Mouse (Mus musculus): ENCODE data around the gene Zfhx2. TPM values are rescaled to one million over a fixed set of nuclear protein-coding genes. Genes with fewer than 3 reads are reported as not detected.
A peak's percentile ranks its signal among the peaks of the same experiment; 100 is the strongest.

Gene Zfhx2
- polyA plus RNA-seq, 1 experiment from 2014 or later = 8.5 TPM

DNA sequence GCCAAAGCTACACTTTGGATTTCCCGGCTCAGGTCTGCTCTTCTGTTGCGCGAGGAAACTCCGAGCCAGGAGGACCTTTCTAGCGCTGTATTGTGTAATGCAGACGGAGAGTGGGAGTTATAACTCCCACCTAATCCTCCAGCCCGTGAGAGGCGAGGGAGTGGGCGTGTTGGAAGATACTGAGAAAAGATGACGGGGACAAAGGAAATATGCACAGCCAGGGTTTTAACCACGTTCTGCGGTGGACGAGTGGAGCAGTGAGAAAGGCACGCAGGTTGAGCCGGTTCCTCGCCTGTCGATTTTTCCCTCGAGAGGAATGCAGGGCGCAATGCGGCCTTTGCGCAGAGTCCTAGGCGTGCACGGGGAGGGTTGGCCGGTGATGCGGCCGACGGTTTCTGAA lies 77.5 kb downstream of the Zfhx2 start:
- peak; percentile 35 for ATAC-seq
- peaks cover 4% of the 10 kb centered on the region for H3K4me1 ChIP-seq (ENCODE audit: control insufficient read depth, insufficient read depth, low read length)
- peak overlapping the region; percentile 79 for H3K9ac ChIP-seq (ENCODE audit: low read length)
- H3K9me3 ChIP-seq (replicated peaks; ENCODE audit: control insufficient read depth, low read length) = no peaks in the 10 kb centered on the region
- H3K36me3 ChIP-seq (ENCODE audit: control insufficient read depth, insufficient read depth, low read length) = peaks cover 24% of the 10 kb centered on the region
- no peak for DNase-seq (ENCODE audit: low spot score)
- under 1% methylated on average over 27 of the region's 27 CpGs for WGBS
- peak overlapping the region; percentile 94 for H3K27ac ChIP-seq (ENCODE audit: low read depth, low read length)
- peak overlapping the region; percentile 61 for H3K4me2 ChIP-seq (ENCODE audit: low read length)
- peak overlapping the region; percentile 42 for H3K4me3 ChIP-seq (ENCODE audit: low read depth, low read length)
- H3K27me3 ChIP-seq (replicated peaks; ENCODE audit: control insufficient read depth, insufficient read depth, low read length) = no peaks in the 10 kb centered on the region

DNA sequence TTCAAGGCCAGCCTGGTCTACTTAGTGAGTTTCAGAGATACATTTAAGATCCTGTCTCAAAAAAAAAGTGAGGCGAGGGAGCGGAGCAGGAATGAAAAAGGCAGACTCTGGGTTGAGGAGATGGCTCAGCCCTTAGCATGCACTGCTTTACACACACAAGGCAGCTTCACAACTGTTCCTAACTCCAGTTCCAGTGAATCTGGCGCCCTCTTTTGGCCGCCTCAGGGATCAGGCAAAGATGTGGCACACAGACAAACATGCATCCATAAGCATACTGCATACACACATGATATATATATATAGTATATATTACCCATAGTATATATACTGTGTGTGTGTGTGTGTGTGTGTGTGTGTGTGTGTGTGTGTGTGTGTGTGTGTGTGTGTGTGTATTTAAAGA lies 81.0 kb downstream of the Zfhx2 start:
- Histone ChIP-seq H3K9me3 (replicated peaks; ENCODE audit: control insufficient read depth, low read length) (no peaks in the 10 kb centered on the region), H3K27ac (ENCODE audit: low read depth, low read length) (no peak overlapping the region), H3K4me3 (ENCODE audit: low read depth, low read length) (no peak overlapping the region), H3K9ac (ENCODE audit: low read length) (no peak overlapping the region), H3K4me1 (ENCODE audit: control insufficient read depth, insufficient read depth, low read length) (peaks cover 4% of the 10 kb centered on the region), H3K36me3 (ENCODE audit: control insufficient read depth, insufficient read depth, low read length) (no peaks in the 10 kb centered on the region), H3K27me3 (replicated peaks; ENCODE audit: control insufficient read depth, insufficient read depth, low read length) (no peaks in the 10 kb centered on the region), H3K4me2 (ENCODE audit: low read length) (no peak overlapping the region)
- WGBS = 61% methylated on average over 4 of the region's 4 CpGs
- ATAC-seq = no peak
- peak; percentile 42 for DNase-seq (ENCODE audit: low spot score)

Other genes with a start within 250 kb of the Zfhx2 start
- 9.3 and 11.7 TPM in 2 replicates for gene Homez, start 221.4 kb downstream of the Zfhx2 start, polyA plus RNA-seq (2014; fragmentation: Nextera tagmentation; extraction: Ambion mirVana)
- gene Ppp1r3e, start 214.8 kb downstream of the Zfhx2 start, polyA plus RNA-seq (2014; fragmentation: Nextera tagmentation; extraction: Ambion mirVana) = 2.5 TPM in 2 replicates
- 4.0 and 4.4 TPM in 2 replicates for gene Bcl2l2, start 208.9 kb downstream of the Zfhx2 start, polyA plus RNA-seq (2014; fragmentation: Nextera tagmentation; extraction: Ambion mirVana)
- not detected in 2 replicates for gene Gm20521, start 208.9 kb downstream of the Zfhx2 start, polyA plus RNA-seq (2014; fragmentation: Nextera tagmentation; extraction: Ambion mirVana)
- 133 and 140 TPM in 2 replicates for gene Pabpn1, start 199.8 kb downstream of the Zfhx2 start, polyA plus RNA-seq (2014; fragmentation: Nextera tagmentation; extraction: Ambion mirVana)
- 76.1 and 82.9 TPM in 2 replicates for gene Slc22a17, start 179.2 kb downstream of the Zfhx2 start, polyA plus RNA-seq (2014; fragmentation: Nextera tagmentation; extraction: Ambion mirVana)
- 26.9 and 27.7 TPM in 2 replicates for gene Efs, start 166.2 kb downstream of the Zfhx2 start, polyA plus RNA-seq (2014; fragmentation: Nextera tagmentation; extraction: Ambion mirVana)
- gene Il25, start 159.6 kb downstream of the Zfhx2 start, polyA plus RNA-seq (2014; fragmentation: Nextera tagmentation; extraction: Ambion mirVana) = 0.38 and 0.48 TPM in 2 replicates
- gene Cmtm5, start 156.1 kb downstream of the Zfhx2 start, polyA plus RNA-seq (2014; fragmentation: Nextera tagmentation; extraction: Ambion mirVana) = 2.8 and 3.5 TPM in 2 replicates
- gene Myh6, start 125.4 kb downstream of the Zfhx2 start, polyA plus RNA-seq (2014; fragmentation: Nextera tagmentation; extraction: Ambion mirVana) = 0.91 and 1.2 TPM in 2 replicates
- not detected in 2 replicates for gene Gm17428, start 115.4 kb downstream of the Zfhx2 start, polyA plus RNA-seq (2014; fragmentation: Nextera tagmentation; extraction: Ambion mirVana)
- 5.4 and 6.5 TPM in 2 replicates for gene Myh7, start 97.7 kb downstream of the Zfhx2 start, polyA plus RNA-seq (2014; fragmentation: Nextera tagmentation; extraction: Ambion mirVana)
- gene Ngdn, start 76.9 kb downstream of the Zfhx2 start, polyA plus RNA-seq (2014; fragmentation: Nextera tagmentation; extraction: Ambion mirVana) = 64.1 and 72.0 TPM in 2 replicates
- gene Thtpa, start 2.5 kb upstream of the Zfhx2 start, polyA plus RNA-seq (2014; fragmentation: Nextera tagmentation; extraction: Ambion mirVana) = 44.4 and 47.2 TPM in 2 replicates
- 8.1 and 9.2 TPM in 2 replicates for gene Ap1g2, start 14.3 kb upstream of the Zfhx2 start, polyA plus RNA-seq (2014; fragmentation: Nextera tagmentation; extraction: Ambion mirVana)
- gene Jph4, start 24.6 kb upstream of the Zfhx2 start, polyA plus RNA-seq (2014; fragmentation: Nextera tagmentation; extraction: Ambion mirVana) = 24.1 and 28.9 TPM in 2 replicates
- 0.41 and 0.56 TPM in 2 replicates for gene Dhrs2, start 129.7 kb upstream of the Zfhx2 start, polyA plus RNA-seq (2014; fragmentation: Nextera tagmentation; extraction: Ambion mirVana)